Mouse (Mus musculus) ovary, postnatal 10 days (tissue): ENCODE results near the gene Sap18.
A peak's percentile ranks its signal among the peaks of the same experiment; 100 is the strongest.
"Not testable (repeated sequence)": the region's sequence is repeated elsewhere in the genome, so short reads cannot be mapped to it uniquely, and the experiment has no call there.

ENCODE experiments used
- DNase-seq: peaks from one replicate; pipeline ENCODE4 v3.0.0; 2022; ENCODE audit warnings: low spot score

The Sap18 gene

DNA sequence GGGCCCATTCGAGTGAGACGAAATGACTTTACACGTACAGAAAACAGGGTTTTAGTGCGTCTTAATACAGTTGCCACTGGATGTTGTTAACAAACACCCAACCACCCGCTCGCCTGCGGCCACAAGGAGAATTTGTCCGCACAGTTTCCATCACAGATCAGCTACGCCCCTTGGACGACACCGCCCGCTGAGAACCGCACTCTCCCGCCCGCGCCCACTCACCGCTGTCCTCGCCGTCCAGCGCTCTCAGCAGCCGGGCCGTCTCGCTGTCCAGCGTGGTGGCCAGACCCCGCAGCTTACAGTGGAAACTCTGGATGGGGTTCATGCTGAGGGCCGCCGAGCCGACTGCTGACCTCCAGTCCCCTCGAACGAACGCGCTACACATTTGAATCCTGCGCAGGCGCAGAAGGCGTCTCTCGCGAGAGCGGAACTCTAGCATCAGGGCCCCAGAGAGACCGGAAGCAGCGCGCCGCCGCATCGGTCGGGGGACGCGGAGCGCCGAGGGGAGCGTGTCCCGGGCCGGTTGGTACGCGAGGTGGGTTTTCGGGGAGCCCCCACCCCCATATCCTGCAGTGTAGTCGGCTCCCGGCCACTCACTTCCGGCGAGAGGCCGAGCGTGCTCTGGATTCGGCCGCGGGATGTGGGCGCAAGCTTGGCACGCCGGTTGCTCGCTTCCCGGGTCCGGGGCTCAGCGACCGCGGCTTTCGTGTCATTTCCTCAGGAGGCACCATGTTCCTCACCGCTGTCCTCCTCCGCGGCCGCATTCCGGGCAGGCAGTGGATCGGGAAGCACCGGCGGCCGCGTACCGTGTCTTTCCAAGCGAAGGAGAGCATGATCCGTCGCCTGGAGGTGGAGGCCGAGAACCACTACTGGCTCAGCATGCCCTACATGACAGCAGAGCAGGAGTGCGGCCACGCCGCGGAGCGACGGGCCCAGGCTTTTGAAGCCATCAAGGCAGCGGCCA is 28.1 kb downstream of the Sap18 start, which contains the start of the genes Ska3 and Mrpl57:
TSS of gene Ska3 (minus strand) at position 398 of the 964 bp plus-strand sequence.
TSS of gene Mrpl57 (plus strand) at position 447 of the 964 bp plus-strand sequence.
- peak; percentile 87 for DNase-seq

DNA sequence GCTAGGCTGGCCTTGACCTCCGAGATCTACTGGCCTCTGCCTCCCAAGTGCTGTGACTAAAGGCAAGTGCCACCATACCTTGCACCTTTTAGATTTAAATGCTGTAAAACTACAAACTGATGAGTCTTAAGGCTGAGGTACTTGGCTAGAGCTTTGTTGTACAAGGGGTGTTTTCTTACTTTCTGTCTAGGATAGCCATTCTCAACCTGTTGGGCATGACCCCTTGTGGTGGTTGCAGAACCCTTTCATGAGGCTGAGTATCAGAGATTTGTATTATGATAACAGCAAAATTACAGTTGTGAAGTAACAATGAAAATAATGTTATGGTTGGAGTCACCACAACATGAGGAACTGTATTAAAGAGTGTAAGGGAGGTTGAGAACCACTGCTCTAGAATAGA is 29.3 kb downstream of the Sap18 start:
- DNase-seq = no peak

DNA sequence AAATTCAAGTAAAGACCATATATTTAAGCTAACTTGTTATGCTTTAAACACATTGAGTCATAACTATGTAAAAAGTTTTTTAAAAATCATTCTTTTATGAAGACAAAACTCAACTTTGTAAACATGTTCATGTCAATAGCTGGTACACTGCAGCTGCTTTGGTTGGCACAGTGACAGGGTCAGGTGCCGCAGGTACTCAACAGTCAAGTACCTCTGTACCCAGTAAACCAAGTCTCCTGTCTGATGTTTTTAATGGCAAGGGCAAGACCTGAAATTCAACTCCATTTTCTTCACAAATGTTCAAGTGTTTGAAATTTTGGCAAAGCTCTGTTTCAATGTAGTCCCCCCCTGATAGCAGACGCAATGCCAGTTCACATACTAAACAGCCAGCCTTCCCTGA is 35.5 kb downstream of the Sap18 start:
- DNase-seq = no peak

DNA sequence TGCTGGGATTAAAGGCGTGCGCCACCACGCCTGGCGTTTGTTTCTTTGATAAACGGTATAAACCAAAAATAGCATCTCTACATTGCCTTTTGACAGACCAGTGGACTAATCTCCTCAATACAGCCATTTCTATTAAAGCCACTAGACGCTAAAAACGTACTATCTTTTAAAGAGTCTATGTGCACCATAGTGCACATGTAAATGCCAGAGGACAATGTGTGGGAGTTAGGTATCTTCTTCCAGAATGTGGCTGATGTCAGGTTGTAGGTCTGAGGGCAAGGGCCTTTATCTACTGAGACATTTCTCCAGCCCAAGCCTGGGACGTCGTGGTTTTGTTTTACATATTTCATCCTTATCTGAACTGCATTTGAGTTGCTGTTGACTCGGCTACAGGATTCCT is 37.2 kb downstream of the Sap18 start:
- DNase-seq = no peak

DNA sequence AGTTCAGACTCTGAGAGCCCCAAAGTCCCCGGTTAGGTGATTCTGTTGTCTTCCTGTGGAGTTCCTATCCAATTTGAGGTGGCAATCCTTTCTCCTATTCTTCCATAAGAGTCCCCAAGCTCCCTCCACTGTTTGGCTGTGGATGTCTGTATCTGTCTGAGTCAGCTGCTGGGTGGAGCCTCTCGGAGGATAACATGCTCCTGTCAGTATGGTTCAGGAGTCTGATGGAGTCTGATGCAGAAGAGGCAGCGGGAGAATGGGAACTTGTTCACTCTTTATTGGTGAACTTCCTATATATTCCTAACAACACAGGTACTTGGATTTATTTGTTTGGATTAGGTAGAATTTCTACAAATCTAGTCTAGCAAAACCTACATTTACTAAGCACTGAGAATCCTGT is 46.6 kb downstream of the Sap18 start:
- no peak for DNase-seq

DNA sequence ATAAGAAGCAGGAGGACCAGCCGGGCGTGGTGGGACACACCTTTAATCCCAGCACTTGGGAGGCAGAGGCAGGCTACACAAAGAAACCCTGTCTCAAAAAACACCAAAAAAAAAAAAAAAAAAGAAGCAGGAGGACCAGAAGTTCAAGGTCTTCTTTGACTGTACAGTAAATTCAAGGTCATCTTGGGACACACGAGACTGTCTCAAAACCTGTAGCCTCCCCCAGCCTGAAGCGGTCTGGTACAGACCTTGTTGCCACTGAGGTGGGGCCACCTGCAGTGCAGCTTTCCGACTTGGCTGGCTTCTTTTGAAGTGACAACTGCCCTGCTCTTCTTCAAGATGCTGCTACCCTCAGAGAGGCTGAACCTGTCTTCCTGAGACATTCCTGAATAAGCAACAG is 50.1 kb downstream of the Sap18 start:
- DNase-seq = not testable (repeated sequence)

DNA sequence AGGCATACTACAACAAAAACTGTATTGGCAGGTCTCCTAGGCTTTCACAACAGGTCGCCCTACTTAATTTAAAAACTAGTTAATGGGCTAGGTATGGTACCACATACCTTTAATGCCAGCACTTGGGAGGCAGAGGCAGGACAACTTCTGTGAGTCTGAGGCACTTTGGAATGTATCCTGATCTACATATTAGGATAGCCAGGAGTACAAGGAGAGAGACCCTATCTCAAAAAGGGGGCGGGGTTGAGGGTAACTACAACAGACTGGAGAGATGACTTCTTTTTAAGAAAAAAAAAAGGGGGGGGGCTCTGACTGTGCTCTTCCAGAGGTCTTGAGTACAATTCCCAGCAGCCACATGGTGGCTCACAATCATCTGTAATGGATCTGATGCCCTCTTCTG is 50.7 kb downstream of the Sap18 start:
- DNase-seq = no peak

DNA sequence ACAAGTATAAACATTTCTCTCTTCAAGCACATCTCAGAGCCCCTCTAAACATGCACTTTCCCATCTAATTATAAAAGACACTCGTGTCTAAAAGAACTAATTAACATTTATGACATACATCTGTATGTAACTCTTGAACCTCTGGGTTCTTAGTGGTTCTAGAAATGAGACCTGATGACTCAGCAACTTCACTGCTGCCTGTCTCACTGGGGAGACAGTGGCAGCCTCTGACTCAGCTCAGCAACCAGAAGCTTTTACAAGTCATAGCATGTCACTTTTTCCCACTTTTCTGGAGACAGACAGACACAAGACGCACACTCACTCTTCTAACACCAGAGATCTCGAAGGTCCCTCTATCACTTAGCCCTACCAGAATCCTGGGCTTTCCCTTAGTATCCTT is 52.4 kb downstream of the Sap18 start:
- DNase-seq = no peak

DNA sequence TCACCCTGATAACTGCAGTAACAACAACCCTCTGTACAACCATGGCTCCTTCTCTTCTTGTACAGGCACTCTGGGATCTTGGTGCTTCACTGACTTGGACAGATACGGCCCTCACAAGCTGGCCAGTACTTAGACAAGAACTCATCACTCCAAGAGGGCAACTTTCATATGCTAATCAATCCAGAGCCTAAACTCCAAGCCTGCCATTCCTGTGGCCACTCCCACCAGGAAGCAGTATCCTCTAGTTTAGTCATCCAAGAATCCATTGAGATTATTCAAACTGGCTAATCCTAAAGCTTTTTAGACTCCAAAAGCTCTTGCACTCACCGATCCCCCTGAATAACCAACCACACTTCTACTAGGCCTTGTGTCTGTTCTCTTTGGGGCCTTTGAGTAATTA is 55.0 kb downstream of the Sap18 start:
- DNase-seq = no peak

DNA sequence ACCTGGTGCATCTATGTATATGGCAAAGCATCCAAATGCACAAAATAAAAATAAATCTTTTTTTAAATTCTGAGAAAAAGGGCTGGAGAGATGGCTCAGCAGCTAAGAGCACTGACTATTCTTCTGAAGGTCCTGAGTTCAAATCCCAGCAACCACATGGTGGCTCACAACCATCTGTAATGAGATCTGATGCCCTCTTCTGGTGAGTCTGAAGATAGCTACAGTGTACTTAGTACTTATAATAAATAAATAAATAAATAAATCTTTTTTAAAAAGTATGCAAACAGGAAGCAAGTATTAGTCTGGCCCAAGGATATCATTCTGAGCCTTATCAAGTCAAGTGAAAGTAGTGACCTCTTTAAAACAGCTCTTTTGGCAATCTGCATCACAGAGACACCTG is 58.1 kb downstream of the Sap18 start:
- DNase-seq = not testable (repeated sequence)
